Mouse (Mus musculus) neural tube, embryonic 11.5 days (tissue): ENCODE data around the gene Ldhb. TPM values are rescaled to one million over a fixed set of nuclear protein-coding genes. Genes with fewer than 3 reads are reported as not detected.
"Not testable (repeated sequence)": the region's sequence is repeated elsewhere in the genome, so short reads cannot be mapped to it uniquely, and the experiment has no call there.

Experiments
- ATAC-seq: fragments of 200-750 bp; cut with Nextera tagmentation; 2 replicates; pipeline ENCODE4 v1.8.0; 2017; ENCODE audit warnings: moderate number of reproducible peaks, mild to moderate bottlenecking, moderate TSS enrichment, moderate library complexity; ENCODE audit not compliant: insufficient read depth, low FRiP score, low TSS enrichment
- DNase-seq: peaks from one replicate; pipeline ENCODE4 v3.0.0-alpha.2; 2015; ENCODE audit warnings: low spot score
- H3K27ac ChIP-seq: fragments of 300-500 bp; sonication (generic); 2 replicates; pipeline ENCODE4 v1.5.1; 2014; ENCODE audit warnings: low read depth, mild to moderate bottlenecking, low read length
- H3K27me3 ChIP-seq: fragments of 300-500 bp; sonication (generic); 2 replicates; pipeline ENCODE4 v1.6.1; 2014; ENCODE audit warnings: mild to moderate bottlenecking, low read length, mixed read lengths; ENCODE audit not compliant: control insufficient read depth, insufficient read depth
- H3K36me3 ChIP-seq: fragments of 300-500 bp; sonication (generic); 2 replicates; pipeline ENCODE4 v1.6.1; 2014; ENCODE audit warnings: mild to moderate bottlenecking, low read length, moderate library complexity, mixed read lengths; ENCODE audit not compliant: control insufficient read depth, insufficient read depth
- H3K4me1 ChIP-seq: fragments of 300-500 bp; sonication (generic); 2 replicates; pipeline ENCODE4 v1.6.1; 2014; ENCODE audit warnings: low read length, mixed read lengths; ENCODE audit not compliant: control insufficient read depth, insufficient read depth
- H3K4me2 ChIP-seq: fragments of 300-500 bp; sonication (generic); 2 replicates; pipeline ENCODE4 v1.6.1; 2014; ENCODE audit warnings: low read depth, mild to moderate bottlenecking, moderate library complexity
- H3K4me3 ChIP-seq: fragments of 300-500 bp; sonication (generic); 2 replicates; pipeline ENCODE4 v1.5.1; 2014; ENCODE audit warnings: low read depth, low read length
- H3K9ac ChIP-seq: fragments of 300-500 bp; sonication (generic); 2 replicates; pipeline ENCODE4 v1.6.1; 2014; ENCODE audit warnings: mild to moderate bottlenecking, low read length
- H3K9me3 ChIP-seq: fragments of 300-500 bp; sonication (generic); 2 replicates; pipeline ENCODE4 v1.6.1; 2016; ENCODE audit warnings: low read length; ENCODE audit not compliant: control insufficient read depth
- WGBS: fragments of 180-500 bp; shearing (Covaris S2); extraction: QIAGEN DNeasy Blood & Tissue Kit; methylation state at CpG from one replicate; pipeline ENCODE4 v1.1.7; 2014; 5-methylcytosine and 5-hydroxymethylcytosine counted together
- polyA plus RNA-seq: library from polyadenylated mRNA; unstranded; fragments of >200 nt; fragmentation: Nextera tagmentation; extraction: Ambion mirVana; gene quantifications from 2 replicates; pipeline ENCODE4 v1.2.1, GENCODE M21; 2014

Gene Ldhb
- polyA plus RNA-seq, 1 experiment from 2014 or later: 530 TPM

GRCm38 (mm10) chr6:142524635-142525308, 17.0 kb upstream of the Ldhb start:
- 11% methylated on average over 4 of the region's 4 CpGs for WGBS
- Histone ChIP-seq H3K9ac (no peak overlapping the region), H3K4me3 (no peak overlapping the region), H3K27me3 (no peaks in the 10 kb centered on the region), H3K36me3 (no peaks in the 10 kb centered on the region), H3K4me2 (no peak overlapping the region), H3K27ac (no peak overlapping the region), H3K4me1 (no peaks in the 10 kb centered on the region), H3K9me3 (no peaks in the 10 kb centered on the region)
- DNase-seq (peak; percentile 75), ATAC-seq (peak; percentile 88)

- Histone ChIP-seq H3K4me2 (no peak overlapping the region), H3K27ac (no peak overlapping the region), H3K9me3 (no peaks in the 10 kb centered on the region), H3K9ac (no peak overlapping the region), H3K27me3 (no peaks in the 10 kb centered on the region), H3K4me3 (no peak overlapping the region), H3K36me3 (no peaks in the 10 kb centered on the region), H3K4me1 (no peaks in the 10 kb centered on the region)
- no peak for ATAC-seq
- WGBS: 86% methylated on average over 12 of the region's 12 CpGs
- DNase-seq: no peak
Measured at GRCm38 (mm10) chr6:142521591-142522110, 13.9 kb upstream of the Ldhb start.

GRCm38 (mm10) chr6:142519110-142519509, 11.4 kb upstream of the Ldhb start:
- no peaks in the 10 kb centered on the region for H3K4me1 ChIP-seq
- DNase-seq (peak; percentile 48), ATAC-seq (peak; percentile 61; the same call in 1 of the 2 replicates)
- H3K4me3 ChIP-seq: no peak overlapping the region
- WGBS: 19% methylated on average over 6 of the region's 6 CpGs
- H3K9ac ChIP-seq: no peak overlapping the region
- no peaks in the 10 kb centered on the region for H3K36me3 ChIP-seq
- no peak overlapping the region for H3K4me2 ChIP-seq
- no peak overlapping the region for H3K27ac ChIP-seq
- H3K9me3 ChIP-seq: no peaks in the 10 kb centered on the region
- H3K27me3 ChIP-seq: no peaks in the 10 kb centered on the region

DNA sequence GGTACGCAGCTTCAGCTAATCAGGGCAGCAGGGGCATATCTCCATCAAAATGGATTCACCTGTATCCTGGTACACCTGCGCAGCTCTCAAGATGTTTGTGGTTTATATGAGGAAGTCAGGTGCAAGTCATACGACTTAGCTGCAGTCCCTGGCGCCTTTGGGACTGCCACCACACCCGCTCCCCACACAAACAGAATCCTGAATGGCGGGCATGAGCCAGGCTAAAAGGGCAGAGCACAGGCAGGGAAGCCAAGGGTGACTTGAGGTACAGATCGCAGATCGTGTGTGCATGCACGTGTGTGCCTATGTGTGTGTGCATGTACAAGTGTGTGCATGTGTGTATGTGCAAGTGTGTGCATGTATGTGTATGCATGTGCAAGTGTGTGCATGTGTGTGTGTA, 7.6 kb upstream of the Ldhb start:
- DNase-seq, H3K4me3 ChIP-seq, H3K4me2 ChIP-seq, H3K4me1 ChIP-seq, H3K9me3 ChIP-seq, H3K27me3 ChIP-seq, H3K9ac ChIP-seq, H3K36me3 ChIP-seq, H3K27ac ChIP-seq, ATAC-seq: not testable (repeated sequence)
- 76% methylated on average over 9 of the region's 9 CpGs for WGBS

DNA sequence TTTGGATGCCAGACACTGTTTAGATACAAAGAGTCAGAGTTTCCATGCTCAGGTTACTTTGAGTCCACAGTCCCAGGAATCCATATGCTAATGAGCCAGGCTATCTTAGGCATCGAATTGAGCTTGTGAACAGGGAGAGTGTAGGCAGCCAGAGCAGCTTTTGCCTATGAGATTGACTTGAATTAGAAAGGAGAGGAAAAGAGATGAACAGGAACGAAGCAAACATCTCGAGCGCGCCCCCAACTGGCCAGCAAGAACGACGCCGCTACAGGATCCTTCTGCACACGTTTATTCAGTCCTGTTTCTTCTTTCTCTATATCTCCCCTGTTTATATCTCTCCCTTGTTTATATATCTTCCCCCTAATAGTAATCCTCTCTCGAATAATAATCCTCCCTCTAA, 7.2 kb upstream of the Ldhb start:
- Histone ChIP-seq H3K4me3 (no peak overlapping the region), H3K9me3 (no peaks in the 10 kb centered on the region), H3K4me1 (no peaks in the 10 kb centered on the region), H3K36me3 (no peaks in the 10 kb centered on the region), H3K27me3 (no peaks in the 10 kb centered on the region), H3K27ac (no peak overlapping the region), H3K9ac (no peak overlapping the region), H3K4me2 (no peak overlapping the region)
- ATAC-seq (no peak), DNase-seq (peak; percentile 50)
- 1% methylated on average over 10 of the region's 10 CpGs for WGBS

DNA sequence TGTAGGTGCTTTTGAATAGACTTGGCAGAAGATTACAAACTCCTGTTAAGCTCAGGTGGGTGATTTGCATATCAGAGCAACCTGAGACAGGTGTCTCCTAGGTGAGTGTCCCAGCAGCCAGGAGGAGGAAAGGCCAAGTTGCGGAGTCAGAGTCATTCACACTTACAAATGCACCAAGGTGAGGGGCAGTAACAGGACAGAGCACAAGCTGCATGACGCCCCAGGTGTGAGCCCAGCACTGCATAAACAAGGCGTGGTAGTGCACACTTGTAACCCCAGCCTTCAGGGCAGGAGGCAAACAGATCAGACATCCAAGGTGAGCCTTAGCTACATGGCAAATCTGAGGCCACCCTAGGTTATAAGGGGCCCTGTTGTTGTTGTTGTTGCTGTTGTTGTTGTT, 5.1 kb upstream of the Ldhb start:
- WGBS: 61% methylated on average over 3 of the region's 3 CpGs

GRCm38 (mm10) chr6:142511516-142512135, 3.9 kb upstream of the Ldhb start:
- H3K4me1 ChIP-seq: 0 out of 2 replicates have a peak, but pooled peaks cover 3% of the 10 kb centered on the region
- H3K4me2 ChIP-seq: no peak overlapping the region
- H3K27me3 ChIP-seq: no peaks in the 10 kb centered on the region
- H3K4me3 ChIP-seq: no peak overlapping the region
- no peak overlapping the region for H3K9ac ChIP-seq
- ATAC-seq (no peak), DNase-seq (no peak)
- no peak overlapping the region for H3K27ac ChIP-seq
- no peaks in the 10 kb centered on the region for H3K36me3 ChIP-seq
- H3K9me3 ChIP-seq: no peaks in the 10 kb centered on the region
- 25% methylated on average over 12 of the region's 12 CpGs for WGBS

More for the DNA sequence above, 5.1 kb upstream of the Ldhb start:
- H3K4me3 ChIP-seq: no peak overlapping the region
- H3K27ac ChIP-seq: no peak overlapping the region
- no peaks in the 10 kb centered on the region for H3K36me3 ChIP-seq
- no peaks in the 10 kb centered on the region for H3K4me1 ChIP-seq
- H3K27me3 ChIP-seq: no peaks in the 10 kb centered on the region
- H3K4me2 ChIP-seq: no peak overlapping the region
- DNase-seq: no peak
- ATAC-seq: no peak
- H3K9me3 ChIP-seq: no peaks in the 10 kb centered on the region
- H3K9ac ChIP-seq: no peak overlapping the region

- H3K27me3 ChIP-seq: no peaks in the 10 kb centered on the region
- no peak overlapping the region for H3K4me2 ChIP-seq
- no peak overlapping the region for H3K27ac ChIP-seq
- DNase-seq (no peak), ATAC-seq (no peak)
- no peak overlapping the region for H3K4me3 ChIP-seq
- H3K4me1 ChIP-seq: peaks cover 8% of the 10 kb centered on the region; the same call in 1 of the 2 replicates
- WGBS: 28% methylated on average over 4 of the region's 4 CpGs
- H3K9me3 ChIP-seq: no peaks in the 10 kb centered on the region
- H3K9ac ChIP-seq: no peak overlapping the region
- H3K36me3 ChIP-seq: no peaks in the 10 kb centered on the region
Measured at GRCm38 (mm10) chr6:142508663-142509062, 906 bp upstream of the Ldhb start.
